Mouse (Mus musculus) 3134 (cell line): ENCODE data around the gene Azin2.
A peak's percentile ranks its signal among the peaks of the same experiment; 100 is the strongest.

Experiments used
- DNase-seq: peaks from one replicate; pipeline ENCODE4 v3.0.0-alpha.2; 2011; ENCODE audit warnings: low spot score; ENCODE audit not compliant: insufficient read length; ENCODE audit errors: extremely low read depth

The Azin2 gene

GRCm38 (mm10) chr4:128947326-128947933 is 14.8 kb downstream of the Azin2 start:
- DNase-seq, result no peak

- no peak for DNase-seq
Measured at GRCm38 (mm10) chr4:128946736-128947135, 15.5 kb downstream of the Azin2 start.

GRCm38 (mm10) chr4:128942346-128942745 is 19.9 kb downstream of the Azin2 start:
- no peak for DNase-seq

- DNase-seq, result no peak
Measured at GRCm38 (mm10) chr4:128935595-128935994, 26.6 kb downstream of the Azin2 start.

- DNase-seq, result no peak
Measured at GRCm38 (mm10) chr4:128932783-128933182, 29.5 kb downstream of the Azin2 start.

- DNase-seq, result peak; percentile 79
Measured at GRCm38 (mm10) chr4:128924841-128925606, 37.2 kb downstream of the Azin2 start.

- DNase-seq, result no peak
Measured at GRCm38 (mm10) chr4:128923603-128924002, 38.6 kb downstream of the Azin2 start.

GRCm38 (mm10) chr4:128919106-128919505 is 43.1 kb downstream of the Azin2 start:
- DNase-seq, result no peak

GRCm38 (mm10) chr4:128918187-128918586 is 44.1 kb downstream of the Azin2 start:
- no peak for DNase-seq

GRCm38 (mm10) chr4:128917756-128918155 is 44.5 kb downstream of the Azin2 start:
- DNase-seq, result no peak

GRCm38 (mm10) chr4:128917119-128917518 is 45.1 kb downstream of the Azin2 start:
- DNase-seq, result no peak

- DNase-seq, result peak; percentile 33
Measured at GRCm38 (mm10) chr4:128913794-128914193, 48.4 kb downstream of the Azin2 start.

GRCm38 (mm10) chr4:128912085-128912484 is 50.2 kb downstream of the Azin2 start:
- no peak for DNase-seq

- peak; percentile 40 for DNase-seq
Measured at GRCm38 (mm10) chr4:128910276-128911063, 51.8 kb downstream of the Azin2 start.

- no peak for DNase-seq
Measured at GRCm38 (mm10) chr4:128909378-128909831, 52.8 kb downstream of the Azin2 start.

GRCm38 (mm10) chr4:128908586-128909377 is 53.5 kb downstream of the Azin2 start:
- DNase-seq, result no peak

GRCm38 (mm10) chr4:128907238-128907968 is 54.8 kb downstream of the Azin2 start:
- DNase-seq, result no peak

- DNase-seq, result no peak
Measured at GRCm38 (mm10) chr4:128906757-128907156, 55.5 kb downstream of the Azin2 start.

- no peak for DNase-seq
Measured at GRCm38 (mm10) chr4:128905251-128905650, 57.0 kb downstream of the Azin2 start.
